Mouse (Mus musculus): ENCODE results near the gene Kcnk13.

GRCm38 (mm10) chr12:100027281-100027680 is 63.0 kb downstream of the Kcnk13 start:
- TF ChIP-seq NANOG (IDR thresholded peaks at IDR 0.05; ENCODE audit: borderline replicate concordance, low read length): no peak
- TF ChIP-seq CTCF (conservative IDR thresholded peaks at IDR 0.05; ENCODE audit: low read length): no peak
- no peak for TF ChIP-seq POU5F1 (IDR thresholded peaks at IDR 0.05; ENCODE audit: borderline replicate concordance, low read length)

Measured in E14TG2a.4 (cell line).